Mouse (Mus musculus) midbrain, embryonic 14.5 days (tissue): Measurements from ENCODE around the gene Gse1. TPM values are rescaled to one million over a fixed set of nuclear protein-coding genes. Genes with fewer than 3 reads are reported as not detected.
A peak's percentile ranks its signal among the peaks of the same experiment; 100 is the strongest.

ENCODE experiments used
- ATAC-seq: fragments of 200-750 bp; cut with Nextera tagmentation; 2 replicates; pipeline ENCODE4 v1.8.0; 2017; ENCODE audit warnings: moderate number of reproducible peaks, moderate library complexity; ENCODE audit not compliant: low FRiP score, low TSS enrichment
- DNase-seq: peaks from one replicate; pipeline ENCODE4 v3.0.0-alpha.2; 2015
- H3K27ac ChIP-seq: fragments of 300-500 bp; sonication (generic); replicated peaks from 2 replicates; pipeline ENCODE4 v1.5.1; 2014; ENCODE audit warnings: mild to moderate bottlenecking, low read depth, low read length, moderate library complexity
- H3K27me3 ChIP-seq: fragments of 300-500 bp; sonication (generic); 2 replicates; pipeline ENCODE4 v1.6.1; 2014; ENCODE audit warnings: low read length, control low read depth, mixed read lengths; ENCODE audit not compliant: control insufficient read depth, insufficient read depth
- H3K36me3 ChIP-seq: fragments of 300-500 bp; sonication (generic); 2 replicates; pipeline ENCODE4 v1.6.1; 2014; ENCODE audit warnings: low read length, control low read depth; ENCODE audit not compliant: control insufficient read depth, insufficient read depth
- H3K4me1 ChIP-seq: fragments of 300-500 bp; sonication (generic); 2 replicates; pipeline ENCODE4 v1.6.1; 2014; ENCODE audit warnings: mild to moderate bottlenecking, antibody characterized with exemption, low read length, control low read depth; ENCODE audit not compliant: control insufficient read depth, insufficient read depth
- H3K4me2 ChIP-seq: fragments of 300-500 bp; sonication (generic); 2 replicates; pipeline ENCODE4 v1.6.1; 2014; ENCODE audit warnings: mild to moderate bottlenecking, low read length, moderate library complexity
- H3K4me3 ChIP-seq: fragments of 300-500 bp; sonication (generic); replicated peaks from 2 replicates; pipeline ENCODE4 v1.5.1; 2014; ENCODE audit warnings: low read depth, low read length
- H3K9ac ChIP-seq: fragments of 300-500 bp; sonication (generic); replicated peaks from 2 replicates; pipeline ENCODE4 v1.6.1; 2014; ENCODE audit warnings: mild to moderate bottlenecking, low read length, moderate library complexity
- H3K9me3 ChIP-seq: fragments of 300-500 bp; sonication (generic); 2 replicates; pipeline ENCODE4 v1.6.1; 2016; ENCODE audit warnings: low read length, control low read depth, mixed read lengths; ENCODE audit not compliant: control insufficient read depth
- WGBS: fragments of 180-500 bp; shearing (Covaris S2); extraction: QIAGEN DNeasy Blood & Tissue Kit; methylation state at CpG from one replicate; pipeline ENCODE4 v1.1.7; 2014; 5-methylcytosine and 5-hydroxymethylcytosine counted together
- polyA plus RNA-seq: library from polyadenylated mRNA; unstranded; fragments of >200 nt; fragmentation: Nextera tagmentation; extraction: Ambion mirVana; gene quantifications from 2 replicates; pipeline ENCODE4 v1.2.1, GENCODE M21; 2014

The Gse1 gene
- polyA plus RNA-seq, 1 experiment from 2014 or later: 28.6 TPM

- peak; percentile 11; the same call in 1 of the 2 replicates for ATAC-seq
- Histone ChIP-seq H3K4me2 (peak overlapping the region; percentile 97), H3K9me3 (no peaks in the 10 kb centered on the region), H3K36me3 (no peaks in the 10 kb centered on the region), H3K4me3 (peak overlapping the region; percentile 56), H3K27me3 (no peaks in the 10 kb centered on the region), H3K9ac (peak overlapping the region; percentile 80), H3K27ac (peak overlapping the region; percentile 99), H3K4me1 (peaks cover 88% of the 10 kb centered on the region)
- peak; percentile 62 for DNase-seq
- WGBS: under 1% methylated on average over 58 of the region's 61 CpGs
Measured at GRCm38 (mm10) chr8:120536306-120537206, 308.3 kb downstream of the Gse1 start.

DNA sequence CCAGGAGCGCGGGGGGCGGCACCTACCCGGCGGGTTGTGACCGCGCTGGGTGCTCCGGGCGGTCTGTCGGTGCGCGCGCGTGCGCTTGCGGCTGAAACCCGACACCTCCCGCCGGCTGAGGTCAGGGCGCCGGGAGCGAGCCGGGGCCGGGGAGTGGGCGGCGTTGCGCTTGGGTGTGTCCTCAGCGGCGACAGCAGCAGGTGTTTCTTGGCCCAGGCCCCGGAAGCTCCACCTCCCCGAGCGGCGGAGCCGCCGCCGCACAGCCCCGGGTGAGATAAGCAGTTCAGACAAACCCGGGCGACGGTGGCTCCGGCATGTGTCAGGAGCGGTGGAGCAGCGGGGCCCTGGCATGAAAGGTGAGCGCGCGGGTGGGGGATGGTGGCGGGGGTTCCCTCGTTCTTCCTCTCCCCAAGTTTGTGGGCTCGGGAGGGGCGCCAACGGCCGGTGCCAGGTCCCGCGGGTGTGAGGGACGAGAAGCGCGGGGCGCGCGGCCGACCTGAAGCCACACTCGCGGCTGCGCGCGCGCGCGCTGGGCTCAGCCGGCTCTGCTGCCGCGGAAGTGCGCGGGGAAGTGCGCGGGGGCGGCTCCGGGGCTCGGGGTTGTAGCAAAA lies 309.1 kb downstream of the Gse1 start:
- Histone ChIP-seq H3K4me3 (peak overlapping the region; percentile 56), H3K9me3 (no peaks in the 10 kb centered on the region), H3K4me2 (peak overlapping the region; percentile 97), H3K4me1 (peaks cover 83% of the 10 kb centered on the region), H3K27ac (peak overlapping the region; percentile 99), H3K36me3 (no peaks in the 10 kb centered on the region), H3K9ac (peak overlapping the region; percentile 80), H3K27me3 (no peaks in the 10 kb centered on the region)
- peak; percentile 7; the same call in 1 of the 2 replicates for ATAC-seq
- WGBS: under 1% methylated on average over 50 of the region's 79 CpGs
- DNase-seq: peak; percentile 90

DNA sequence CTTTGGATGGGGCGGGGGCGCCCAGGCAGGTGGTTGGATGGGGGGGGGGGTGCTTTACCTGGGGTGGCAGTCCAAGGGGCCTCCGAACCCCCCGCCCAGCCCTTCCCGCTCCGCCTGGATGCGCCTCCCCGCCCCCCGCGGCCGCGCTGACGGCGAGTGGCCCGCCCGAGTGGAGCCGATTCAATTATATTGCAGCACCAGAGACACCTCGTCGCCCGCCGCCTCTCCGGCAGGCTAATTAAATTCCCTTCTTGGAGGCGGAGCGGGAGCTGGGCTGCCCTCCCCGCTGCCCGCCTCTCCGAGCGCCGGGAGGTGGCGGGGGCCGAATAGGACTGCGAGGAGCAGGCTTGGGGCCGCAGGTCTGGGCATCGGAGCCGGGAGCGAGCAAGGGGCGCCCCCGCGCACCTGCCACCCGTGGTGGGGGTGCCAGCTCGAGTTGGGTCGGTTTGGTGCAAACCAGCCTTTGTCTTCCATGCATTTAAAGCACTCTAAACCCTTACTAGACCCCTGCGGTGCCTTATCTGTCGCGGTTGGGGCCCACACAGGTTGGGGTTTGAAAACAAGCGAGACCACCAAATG lies 309.7 kb downstream of the Gse1 start:
- no peaks in the 10 kb centered on the region for H3K9me3 ChIP-seq
- H3K9ac ChIP-seq: peak overlapping the region; percentile 80
- under 1% methylated on average over 38 of the region's 46 CpGs for whole genome bisulfite sequencing
- no peaks in the 10 kb centered on the region for H3K36me3 ChIP-seq
- peak overlapping the region; percentile 99 for H3K27ac ChIP-seq
- peak overlapping the region; percentile 56 for H3K4me3 ChIP-seq
- peak; percentile 56 for ATAC-seq
- no peaks in the 10 kb centered on the region for H3K27me3 ChIP-seq
- DNase-seq: peak; percentile 92
- H3K4me1 ChIP-seq: peaks cover 83% of the 10 kb centered on the region
- peak overlapping the region; percentile 97 for H3K4me2 ChIP-seq

DNA sequence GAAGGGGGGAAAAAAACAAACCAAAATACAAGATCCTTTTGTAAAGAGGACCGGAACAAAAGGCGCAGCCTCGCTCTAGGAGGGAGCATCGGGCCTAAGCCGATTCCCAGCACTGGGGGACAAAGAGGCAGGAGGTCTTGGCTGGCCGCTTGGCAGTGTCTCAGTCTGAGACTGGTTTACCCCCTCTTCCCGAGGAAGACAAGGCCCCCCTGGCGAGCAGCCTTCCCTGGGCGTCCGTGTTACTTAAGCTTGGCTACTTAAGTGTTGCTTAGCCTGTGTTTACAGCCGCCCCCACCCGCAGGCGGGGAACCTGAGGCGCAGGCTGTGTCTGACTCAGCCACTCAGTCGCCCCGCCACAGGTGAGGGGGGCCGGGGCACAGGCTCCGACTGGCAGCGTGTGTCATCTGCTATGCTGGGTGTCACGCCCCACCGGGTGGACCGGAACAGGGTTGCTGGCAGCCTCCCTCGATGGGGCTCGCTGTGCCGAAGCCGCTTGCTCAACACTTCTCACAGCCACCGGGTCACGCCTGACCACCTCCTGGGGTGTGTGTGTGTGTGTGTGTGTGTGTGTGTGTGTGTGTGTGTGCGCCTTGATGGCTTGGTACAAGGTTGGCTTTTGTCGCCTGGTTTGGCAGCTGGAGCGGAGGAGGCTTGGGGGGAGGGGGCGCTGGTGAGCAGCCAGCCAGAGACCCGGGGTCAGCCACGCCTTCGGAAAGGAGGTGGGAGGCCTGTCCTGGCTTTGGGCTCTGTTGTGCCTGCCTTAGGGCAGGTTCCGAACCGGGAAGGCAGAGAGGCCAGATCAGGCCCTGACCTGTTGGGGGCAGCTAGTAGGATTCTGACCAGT lies 310.4 kb downstream of the Gse1 start:
- H3K4me3 ChIP-seq: peak overlapping the region; percentile 56
- peak; percentile 83 for DNase-seq
- peak; percentile 49 for ATAC-seq
- peak overlapping the region; percentile 97 for H3K4me2 ChIP-seq
- peak overlapping the region; percentile 99 for H3K27ac ChIP-seq
- H3K4me1 ChIP-seq: peaks cover 83% of the 10 kb centered on the region
- under 1% methylated on average over 37 of the region's 37 CpGs for WGBS
- H3K27me3 ChIP-seq: no peaks in the 10 kb centered on the region
- H3K9me3 ChIP-seq: no peaks in the 10 kb centered on the region
- no peaks in the 10 kb centered on the region for H3K36me3 ChIP-seq
- H3K9ac ChIP-seq: peak overlapping the region; percentile 80

DNA sequence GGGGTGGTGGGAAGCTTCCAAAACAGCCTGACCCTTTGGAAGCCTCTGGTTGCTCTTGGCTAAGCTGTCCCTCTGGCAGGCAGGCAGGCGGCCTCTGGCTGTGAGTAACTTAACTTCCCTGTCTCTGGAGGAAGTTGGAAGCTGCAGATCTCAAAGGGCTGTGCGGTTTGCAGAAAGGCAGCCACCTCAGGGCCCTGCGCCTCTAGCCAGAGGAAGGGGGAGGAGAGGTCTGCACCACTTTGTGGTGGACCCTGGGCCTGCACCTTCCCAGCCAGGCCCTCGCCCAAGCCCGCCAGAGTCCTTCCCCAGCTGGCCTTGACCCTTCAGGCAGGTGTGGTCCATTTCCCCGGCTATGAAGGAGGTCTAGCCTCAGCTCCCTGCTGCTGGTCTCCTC lies 311.1 kb downstream of the Gse1 start:
- WGBS: 29% methylated on average over 6 of the region's 6 CpGs
- peak overlapping the region; percentile 99 for H3K27ac ChIP-seq
- peak overlapping the region; percentile 56 for H3K4me3 ChIP-seq
- H3K4me2 ChIP-seq: peak overlapping the region; percentile 97
- DNase-seq (no peak), ATAC-seq (no peak)
- H3K9me3 ChIP-seq: no peaks in the 10 kb centered on the region
- H3K9ac ChIP-seq: peak overlapping the region; percentile 80; the same call in 1 of the 2 replicates
- H3K4me1 ChIP-seq: peaks cover 78% of the 10 kb centered on the region
- no peaks in the 10 kb centered on the region for H3K36me3 ChIP-seq
- H3K27me3 ChIP-seq: no peaks in the 10 kb centered on the region

DNA sequence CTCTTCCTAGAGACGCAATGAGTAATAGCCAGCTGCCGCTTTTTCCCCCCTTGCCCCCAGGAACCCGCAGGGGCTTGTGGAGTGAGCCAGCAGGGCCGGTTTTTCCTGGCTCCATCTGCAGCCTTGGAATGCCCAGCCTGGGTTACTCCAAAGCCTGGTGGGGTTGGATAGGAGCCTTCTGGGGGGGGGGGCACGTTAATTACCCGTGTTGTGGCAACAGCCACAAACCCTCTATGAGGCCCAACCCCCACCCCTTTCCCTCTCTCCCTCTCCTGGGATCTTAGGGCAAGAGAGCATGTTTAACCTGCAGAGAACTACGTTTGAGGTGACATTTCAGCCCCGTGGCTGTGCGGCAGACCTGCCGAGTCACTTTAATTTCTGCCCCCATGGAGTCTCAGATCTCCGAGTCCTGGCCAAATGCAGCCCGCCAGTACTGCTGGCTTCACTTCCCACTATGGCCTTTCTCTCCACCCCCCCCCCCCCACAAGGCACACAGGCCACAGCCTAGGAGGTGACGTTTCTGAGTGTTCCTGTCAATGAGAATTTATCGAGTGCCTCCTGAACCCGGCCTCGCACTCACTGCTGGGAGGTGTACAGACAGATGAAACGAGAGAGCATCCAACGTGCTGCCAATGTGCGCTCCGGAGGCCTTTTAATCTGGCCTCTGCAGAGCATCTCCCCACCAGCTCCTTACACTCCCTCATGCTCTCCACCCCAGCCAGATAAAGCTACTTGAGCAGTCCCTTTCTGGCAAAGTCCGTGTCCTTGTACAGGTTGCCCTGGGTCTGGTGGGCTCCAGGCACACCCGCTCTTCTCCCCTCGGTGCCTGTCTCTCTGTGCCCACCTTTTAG lies 311.7 kb downstream of the Gse1 start:
- H3K9me3 ChIP-seq: no peaks in the 10 kb centered on the region
- no peak for DNase-seq
- H3K27ac ChIP-seq: peak overlapping the region; percentile 99
- H3K4me1 ChIP-seq: peaks cover 72% of the 10 kb centered on the region
- H3K4me2 ChIP-seq: peak overlapping the region; percentile 97
- H3K9ac ChIP-seq: peak overlapping the region; percentile 29; the same call in 1 of the 2 replicates
- WGBS: 17% methylated on average over 23 of the region's 23 CpGs
- ATAC-seq: no peak
- no peaks in the 10 kb centered on the region for H3K36me3 ChIP-seq
- no peaks in the 10 kb centered on the region for H3K27me3 ChIP-seq
- peak overlapping the region; percentile 12; the same call in 1 of the 2 replicates for H3K4me3 ChIP-seq

DNA sequence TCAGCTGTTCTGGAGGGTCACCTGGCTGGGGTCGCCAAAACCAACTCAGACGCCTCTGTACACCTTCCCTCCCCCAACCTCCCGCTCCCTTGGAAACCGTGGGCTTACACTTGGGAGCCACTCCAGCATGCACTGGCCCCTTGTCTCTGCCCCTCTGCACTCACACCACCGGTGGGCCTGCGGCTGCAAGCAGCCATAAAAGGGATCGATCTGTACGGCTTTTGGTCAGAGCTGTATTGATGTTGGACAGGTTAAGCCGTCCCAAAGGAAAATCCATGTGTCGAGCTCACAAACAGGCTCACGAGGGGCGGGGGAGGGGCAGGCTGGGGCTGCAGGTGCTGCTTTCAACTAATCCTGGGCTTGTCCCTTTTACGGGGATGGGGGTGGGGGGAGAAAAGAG lies 314.7 kb downstream of the Gse1 start:
- WGBS: 11% methylated on average over 13 of the region's 13 CpGs
- H3K4me2 ChIP-seq: peak overlapping the region; percentile 21

More for the DNA sequence above, 314.7 kb downstream of the Gse1 start:
- Histone ChIP-seq H3K27me3 (no peaks in the 10 kb centered on the region), H3K4me1 (peaks cover 73% of the 10 kb centered on the region), H3K9me3 (no peaks in the 10 kb centered on the region), H3K4me3 (no peak overlapping the region), H3K9ac (no peak overlapping the region), H3K36me3 (no peaks in the 10 kb centered on the region), H3K27ac (peak overlapping the region; percentile 41; the same call in 1 of the 2 replicates)
- DNase-seq: peak; percentile 47
- no peak for ATAC-seq
